Mouse (Mus musculus) erythroblast, embryonic 14.5 days (primary cell): ENCODE data around the gene Stoml3. TPM values are rescaled to one million over a fixed set of nuclear protein-coding genes. Genes with fewer than 3 reads are reported as not detected.

ENCODE experiments used
- H3K27me3 ChIP-seq: 2 replicates; pipeline ENCODE4 v1.6.1; 2012; ENCODE audit warnings: inconsistent platforms; ENCODE audit not compliant: control insufficient read depth
- H3K36me3 ChIP-seq: 2 replicates; pipeline ENCODE4 v1.6.1; 2012; ENCODE audit warnings: mild to moderate bottlenecking, inconsistent platforms; ENCODE audit not compliant: control insufficient read depth
- H3K4me1 ChIP-seq: 2 replicates; pipeline ENCODE4 v1.6.1; 2012; ENCODE audit warnings: inconsistent platforms; ENCODE audit not compliant: control insufficient read depth
- H3K4me3 ChIP-seq: replicated peaks from 2 replicates; pipeline ENCODE3; 2012; ENCODE audit warnings: moderate library complexity, mild to moderate bottlenecking, inconsistent platforms
- H3K9me3 ChIP-seq: 2 replicates; pipeline ENCODE4 v1.6.1; 2012; ENCODE audit warnings: low read length, inconsistent platforms, mixed read lengths; ENCODE audit not compliant: control insufficient read depth
- GATA1 ChIP-seq: IDR thresholded peaks from 2 replicates; pipeline ENCODE4 v1.6.1; 2012; ENCODE audit warnings: low read length, inconsistent platforms, mixed read lengths
- TAL1 ChIP-seq: IDR thresholded peaks from 3 replicates; pipeline ENCODE4 v1.6.1; 2012; ENCODE audit warnings: low read length, inconsistent platforms, mixed read lengths
- polyA plus RNA-seq: library from polyadenylated mRNA; stranded (reverse); fragments of >175 nt; gene quantifications from 2 replicates; pipeline ENCODE4 v1.2.3, GENCODE M21; 2012

Stoml3 gene
- not detected in 2 replicates for polyA plus RNA-seq

- no peaks in the 10 kb centered on the region for H3K9me3 ChIP-seq
- TF ChIP-seq GATA1: no peak
- TF ChIP-seq TAL1: no peak
- H3K4me1 ChIP-seq: no peaks in the 10 kb centered on the region
- H3K36me3 ChIP-seq: no peaks in the 10 kb centered on the region
- no peaks in the 10 kb centered on the region for H3K27me3 ChIP-seq
- no peak within 1 kb of the TSS for H3K4me3 ChIP-seq
These were observed at the start of gene Stoml3 for GRCm38 (mm10) chr3:53488353-53488752. Stoml3 (plus strand) TSS chr3:53488653.

- H3K4me1 ChIP-seq: no peaks in the 10 kb centered on the region
- no peak overlapping the region for H3K4me3 ChIP-seq
- no peaks in the 10 kb centered on the region for H3K27me3 ChIP-seq
- H3K9me3 ChIP-seq: no peaks in the 10 kb centered on the region
- peaks cover 10% of the 10 kb centered on the region for H3K36me3 ChIP-seq
- TF ChIP-seq TAL1: no peak
- TF ChIP-seq GATA1: no peak
These were observed 42.9 kb upstream of the Stoml3 start for GRCm38 (mm10) chr3:53445540-53445939.

DNA sequence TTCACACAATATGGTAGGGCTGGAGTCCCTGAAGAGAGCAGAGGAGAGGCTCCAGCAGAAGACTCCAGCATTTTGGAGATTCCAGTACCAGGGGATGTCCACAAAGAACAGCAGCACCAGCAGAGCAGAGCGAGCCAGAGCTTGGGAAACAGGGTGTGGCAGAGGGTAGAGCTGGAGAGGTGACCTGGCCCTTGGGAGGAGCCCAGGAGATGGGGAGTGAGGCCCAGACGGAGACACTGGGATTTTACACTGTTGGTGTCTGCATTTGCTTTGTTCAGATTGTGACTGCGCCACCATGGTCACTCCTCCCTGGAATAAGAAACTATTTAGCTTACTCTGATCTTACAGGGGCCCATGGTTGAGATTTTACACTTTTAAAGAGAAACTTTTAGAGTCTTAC lies 41.7 kb upstream of the Stoml3 start:
- Histone ChIP-seq H3K36me3 (peaks cover 23% of the 10 kb centered on the region), H3K9me3 (no peaks in the 10 kb centered on the region), H3K4me3 (no peak overlapping the region), H3K4me1 (no peaks in the 10 kb centered on the region), H3K27me3 (no peaks in the 10 kb centered on the region)
- TF ChIP-seq TAL1 (no peak), GATA1 (no peak)

DNA sequence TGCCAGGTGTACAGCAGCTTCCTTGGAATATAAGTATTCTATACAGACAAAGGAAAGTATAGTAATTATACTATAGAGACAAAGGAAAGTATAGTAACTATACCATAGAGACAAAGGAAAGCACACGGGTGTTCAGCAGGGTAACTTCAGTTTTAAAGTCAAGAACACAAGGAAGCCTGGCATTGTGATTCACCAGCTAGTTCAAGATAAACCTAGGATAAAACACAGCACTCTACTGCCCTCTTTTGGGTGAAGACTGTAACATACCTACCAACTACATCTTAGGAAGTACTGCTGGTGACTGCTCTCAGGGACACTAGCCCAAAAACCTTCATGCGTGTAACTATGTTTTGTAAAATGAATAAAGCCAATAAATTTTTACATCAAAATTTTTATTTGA lies 40.2 kb upstream of the Stoml3 start:
- Histone ChIP-seq H3K4me3 (no peak overlapping the region), H3K27me3 (no peaks in the 10 kb centered on the region), H3K4me1 (no peaks in the 10 kb centered on the region), H3K9me3 (no peaks in the 10 kb centered on the region), H3K36me3 (peaks cover 37% of the 10 kb centered on the region)
- no peak for TF ChIP-seq TAL1
- TF ChIP-seq GATA1: no peak

DNA sequence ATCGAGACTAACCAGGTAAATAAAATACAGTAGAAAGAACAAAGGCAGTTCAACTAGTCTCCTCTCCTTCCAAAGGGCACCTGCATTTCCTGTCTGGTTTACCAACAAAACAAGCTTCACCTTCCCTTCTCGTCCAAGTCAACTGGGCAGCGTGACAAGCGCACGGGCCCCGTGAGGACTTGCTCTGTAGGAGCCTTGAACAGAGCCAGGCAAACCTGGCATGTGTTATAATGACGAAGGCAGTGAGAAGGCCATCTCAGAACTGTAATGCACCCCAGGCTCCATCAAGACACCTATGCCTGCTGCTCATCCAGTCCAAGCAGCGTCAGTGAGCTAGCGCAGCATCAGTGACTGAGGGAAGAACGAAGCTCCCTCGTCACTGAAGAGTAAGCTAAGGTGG lies 37.8 kb upstream of the Stoml3 start:
- Histone ChIP-seq H3K4me1 (no peaks in the 10 kb centered on the region), H3K9me3 (no peaks in the 10 kb centered on the region), H3K4me3 (no peak overlapping the region), H3K27me3 (no peaks in the 10 kb centered on the region), H3K36me3 (peaks cover 58% of the 10 kb centered on the region)
- TF ChIP-seq GATA1: no peak
- no peak for TF ChIP-seq TAL1

DNA sequence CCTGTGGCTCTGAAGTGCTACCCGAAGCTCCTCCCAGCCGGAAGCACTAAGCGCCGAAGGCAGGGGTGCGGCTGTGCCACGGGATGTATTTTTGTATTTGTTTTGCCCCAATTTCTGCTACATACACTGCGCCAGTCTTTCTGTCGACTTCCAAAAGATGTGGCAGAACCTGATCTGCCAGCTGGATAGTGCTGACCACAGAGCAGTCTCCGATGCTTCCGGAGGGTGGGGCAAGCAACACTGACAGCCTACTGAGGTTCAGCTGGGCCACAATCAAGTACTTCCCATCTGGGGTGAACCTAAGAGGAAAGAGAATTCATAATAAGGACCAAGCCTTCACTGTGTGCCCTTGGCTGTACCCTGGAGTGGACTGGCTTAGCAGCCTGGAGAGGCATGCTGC lies 36.1 kb upstream of the Stoml3 start:
- Histone ChIP-seq H3K9me3 (no peaks in the 10 kb centered on the region), H3K4me3 (no peak overlapping the region), H3K27me3 (no peaks in the 10 kb centered on the region), H3K36me3 (peaks cover 74% of the 10 kb centered on the region), H3K4me1 (no peaks in the 10 kb centered on the region)
- no peak for TF ChIP-seq GATA1

GRCm38 (mm10) chr3:53453346-53453745 lies 35.1 kb upstream of the Stoml3 start:
- TF ChIP-seq TAL1: no peak
- peaks cover 84% of the 10 kb centered on the region for H3K36me3 ChIP-seq
- H3K4me1 ChIP-seq: no peaks in the 10 kb centered on the region
- H3K4me3 ChIP-seq: no peak overlapping the region
- no peaks in the 10 kb centered on the region for H3K9me3 ChIP-seq
- H3K27me3 ChIP-seq: no peaks in the 10 kb centered on the region

DNA sequence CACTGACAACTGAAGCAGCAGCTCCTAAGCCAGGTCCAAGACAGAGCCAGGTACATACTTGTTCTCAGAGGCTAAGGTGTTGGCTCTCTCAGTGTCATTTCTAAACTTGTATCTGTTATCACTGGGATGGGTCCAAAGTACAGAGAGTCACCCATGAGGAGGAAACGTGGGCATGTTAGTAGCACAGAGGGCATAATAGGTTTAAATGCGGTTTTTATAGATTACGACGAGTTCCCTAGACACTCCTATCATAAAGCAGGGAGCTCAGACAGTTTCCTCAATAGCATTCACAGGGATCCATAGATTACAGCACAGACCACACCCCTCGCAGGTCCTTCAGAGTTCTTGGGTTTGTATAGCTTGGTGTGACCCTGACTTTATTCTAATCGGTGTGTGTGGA lies 34.4 kb upstream of the Stoml3 start:
- no peaks in the 10 kb centered on the region for H3K4me1 ChIP-seq
- TF ChIP-seq GATA1 (no peak), TAL1 (no peak)
- H3K4me3 ChIP-seq: no peak overlapping the region
- H3K9me3 ChIP-seq: no peaks in the 10 kb centered on the region
- H3K27me3 ChIP-seq: no peaks in the 10 kb centered on the region
- peaks cover 85% of the 10 kb centered on the region for H3K36me3 ChIP-seq

DNA sequence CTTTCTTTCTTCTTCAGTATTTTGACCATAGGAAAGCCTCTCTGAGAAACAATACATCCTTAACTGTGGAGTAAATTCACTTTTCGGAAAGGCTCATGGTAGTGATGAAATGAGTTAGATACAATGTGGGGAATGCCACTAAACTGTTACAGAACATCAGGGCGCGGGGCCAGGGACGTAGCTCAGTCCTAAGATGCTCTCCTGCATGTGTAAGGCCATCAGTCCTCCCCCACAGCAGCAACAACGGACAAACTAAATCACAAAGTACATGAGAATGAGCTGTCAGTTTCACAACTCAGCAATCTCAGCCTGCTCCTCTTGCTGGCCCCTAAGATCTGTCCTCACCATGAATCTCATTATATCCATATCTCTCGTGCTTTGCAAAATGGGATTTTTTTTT lies 33.9 kb upstream of the Stoml3 start:
- no peak for TF ChIP-seq TAL1
- TF ChIP-seq GATA1: no peak
- no peaks in the 10 kb centered on the region for H3K4me1 ChIP-seq
- no peaks in the 10 kb centered on the region for H3K27me3 ChIP-seq
- H3K9me3 ChIP-seq: no peaks in the 10 kb centered on the region
- H3K4me3 ChIP-seq: no peak overlapping the region
- peaks cover 85% of the 10 kb centered on the region for H3K36me3 ChIP-seq

DNA sequence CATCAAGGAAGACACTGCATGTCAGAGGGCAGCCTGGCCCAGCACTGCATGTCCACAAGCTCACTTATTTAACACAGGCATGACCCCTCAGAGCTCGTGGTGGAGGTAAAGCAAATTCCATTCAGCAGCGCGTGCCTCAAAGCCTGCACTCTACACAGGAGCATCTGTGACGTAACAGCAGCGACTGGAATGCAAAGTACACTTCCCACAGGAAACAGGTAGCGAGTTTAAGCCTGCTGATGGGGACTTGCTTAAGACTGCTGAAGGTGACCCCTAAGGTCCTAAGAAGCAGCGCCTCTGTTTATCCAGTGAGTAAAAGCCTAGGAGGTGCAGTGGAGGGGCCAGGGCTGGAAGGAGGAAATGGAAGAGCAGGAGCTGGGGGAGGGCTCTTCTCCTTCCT lies 33.5 kb upstream of the Stoml3 start:
- H3K36me3 ChIP-seq: peaks cover 87% of the 10 kb centered on the region
- H3K4me3 ChIP-seq: no peak overlapping the region

More for the DNA sequence above, 33.5 kb upstream of the Stoml3 start:
- TF ChIP-seq TAL1 (no peak), GATA1 (no peak)
- Histone ChIP-seq H3K4me1 (no peaks in the 10 kb centered on the region), H3K9me3 (no peaks in the 10 kb centered on the region), H3K27me3 (no peaks in the 10 kb centered on the region)
